Mouse (Mus musculus) kidney, adult 9 months (tissue): ENCODE results near the gene Plin3.

Source experiments
- DNase-seq: peaks from one replicate; pipeline ENCODE4 v3.0.0; 2022

The Plin3 gene

GRCm38 (mm10) chr17:56300186-56300585 is 7.5 kb upstream of the Plin3 start, which contains the start of gene Arrdc5:
Gene Arrdc5 (minus strand): TSS chr17:56300286.
- no peak for DNase-seq

- no peak for DNase-seq
These were observed 5.6 kb upstream of the Plin3 start for GRCm38 (mm10) chr17:56298238-56298637.

GRCm38 (mm10) chr17:56296201-56296600 is 3.5 kb upstream of the Plin3 start:
- no peak for DNase-seq

- no peak for DNase-seq
These were observed 1.6 kb upstream of the Plin3 start for GRCm38 (mm10) chr17:56294241-56294640.

- no peak for DNase-seq
These were observed 618 bp upstream of the Plin3 start for GRCm38 (mm10) chr17:56293291-56293690.

GRCm38 (mm10) chr17:56291826-56292475 is 722 bp downstream of the Plin3 start:
- DNase-seq = no peak

GRCm38 (mm10) chr17:56291171-56291511 is 1.5 kb downstream of the Plin3 start:
- peak; percentile 93 for DNase-seq

- DNase-seq = peak; percentile 99
These were observed 2.1 kb downstream of the Plin3 start for GRCm38 (mm10) chr17:56290388-56291170.

- no peak for DNase-seq
These were observed 3.0 kb downstream of the Plin3 start for GRCm38 (mm10) chr17:56289371-56290331.

- DNase-seq = no peak
These were observed 3.8 kb downstream of the Plin3 start for GRCm38 (mm10) chr17:56288866-56289265.

- peak; percentile 81 for DNase-seq
These were observed 4.8 kb downstream of the Plin3 start for GRCm38 (mm10) chr17:56287830-56288229.

- no peak for DNase-seq
These were observed 6.7 kb downstream of the Plin3 start for GRCm38 (mm10) chr17:56285995-56286394.

GRCm38 (mm10) chr17:56283316-56283715 is 9.4 kb downstream of the Plin3 start:
- no peak for DNase-seq

- no peak for DNase-seq
These were observed 9.9 kb downstream of the Plin3 start for GRCm38 (mm10) chr17:56282802-56283201.

- DNase-seq = no peak
These were observed 11.5 kb downstream of the Plin3 start for GRCm38 (mm10) chr17:56281193-56281592.

- peak; percentile 64 for DNase-seq
These were observed 13.1 kb downstream of the Plin3 start for GRCm38 (mm10) chr17:56279481-56280155.

GRCm38 (mm10) chr17:56278340-56278739 is 14.3 kb downstream of the Plin3 start:
- no peak for DNase-seq

GRCm38 (mm10) chr17:56277567-56277893 is 15.1 kb downstream of the Plin3 start:
- DNase-seq = no peak

- peak; percentile 97 for DNase-seq
These were observed 15.8 kb downstream of the Plin3 start, which contains the start of gene Ticam1 for GRCm38 (mm10) chr17:56276643-56277566. Gene Ticam1 (minus strand): TSS chr17:56276786.

- DNase-seq = peak; percentile 89
These were observed 16.7 kb downstream of the Plin3 start for GRCm38 (mm10) chr17:56275842-56276480.

GRCm38 (mm10) chr17:56273986-56274385 is 18.7 kb downstream of the Plin3 start:
- DNase-seq = no peak
